Mouse (Mus musculus): ENCODE data around the gene Ubtd2.

The Ubtd2 gene

GRCm38 (mm10) chr11:32454800-32455506 is at the start of gene Ubtd2:
TSS of gene Ubtd2 (plus strand) at chr11:32455370.
- peak; percentile 97 to 98 for DNase-seq (ENCODE audit: low spot score in 2 of 2)

GRCm38 (mm10) chr11:32407863-32408262 is 47.3 kb upstream of the Ubtd2 start:
- no peak for DNase-seq (ENCODE audit: low spot score in 2 of 2)

GRCm38 (mm10) chr11:32409052-32409451 is 46.1 kb upstream of the Ubtd2 start:
- no peak for DNase-seq (ENCODE audit: low spot score in 2 of 2)

GRCm38 (mm10) chr11:32409823-32410562 is 45.2 kb upstream of the Ubtd2 start:
- no peak for DNase-seq (ENCODE audit: low spot score in 2 of 2)

GRCm38 (mm10) chr11:32420001-32420400 is 35.2 kb upstream of the Ubtd2 start:
- no peak for DNase-seq (ENCODE audit: low spot score in 2 of 2)

GRCm38 (mm10) chr11:32423311-32423710 is 31.9 kb upstream of the Ubtd2 start:
- DNase-seq (ENCODE audit: low spot score in 2 of 2), result no peak

- no peak for DNase-seq (ENCODE audit: low spot score in 2 of 2)
Measured at GRCm38 (mm10) chr11:32424600-32424999, 30.6 kb upstream of the Ubtd2 start.

GRCm38 (mm10) chr11:32425043-32425658 is 30.0 kb upstream of the Ubtd2 start:
- DNase-seq (ENCODE audit: low spot score in 2 of 2), result no peak

GRCm38 (mm10) chr11:32427537-32427936 is 27.6 kb upstream of the Ubtd2 start:
- no peak for DNase-seq (ENCODE audit: low spot score in 2 of 2)

GRCm38 (mm10) chr11:32435410-32436060 is 19.6 kb upstream of the Ubtd2 start:
- peak; percentile 59 to 64 for DNase-seq (ENCODE audit: low spot score in 2 of 2)

GRCm38 (mm10) chr11:32442576-32442975 is 12.6 kb upstream of the Ubtd2 start:
- DNase-seq (ENCODE audit: low spot score in 2 of 2), result no peak

GRCm38 (mm10) chr11:32444266-32444665 is 10.9 kb upstream of the Ubtd2 start:
- no peak for DNase-seq (ENCODE audit: low spot score in 2 of 2)

- no peak for DNase-seq (ENCODE audit: low spot score in 2 of 2)
Measured at GRCm38 (mm10) chr11:32445135-32445534, 10.0 kb upstream of the Ubtd2 start.

- no peak for DNase-seq (ENCODE audit: low spot score in 2 of 2)
Measured at GRCm38 (mm10) chr11:32445637-32446226, 9.4 kb upstream of the Ubtd2 start.

GRCm38 (mm10) chr11:32450216-32450615 is 5.0 kb upstream of the Ubtd2 start:
- DNase-seq (ENCODE audit: low spot score in 2 of 2), result peak in 1 of 2 experiments; percentile 19

- DNase-seq (ENCODE audit: low spot score in 2 of 2), result no peak
Measured at GRCm38 (mm10) chr11:32451306-32451705, 3.9 kb upstream of the Ubtd2 start.

- no peak for DNase-seq (ENCODE audit: low spot score in 2 of 2)
Measured at GRCm38 (mm10) chr11:32452745-32453144, 2.4 kb upstream of the Ubtd2 start.

- no peak for DNase-seq (ENCODE audit: low spot score in 2 of 2)
Measured at GRCm38 (mm10) chr11:32453353-32453915, 1.7 kb upstream of the Ubtd2 start.

- no peak for DNase-seq (ENCODE audit: low spot score in 2 of 2)
Measured at GRCm38 (mm10) chr11:32454231-32454799, 855 bp upstream of the Ubtd2 start.

GRCm38 (mm10) chr11:32455507-32456141 is 454 bp downstream of the Ubtd2 start:
- DNase-seq (ENCODE audit: low spot score in 2 of 2), result peak; percentile 24 to 35

GRCm38 (mm10) chr11:32456356-32456755 is 1.2 kb downstream of the Ubtd2 start:
- no peak for DNase-seq (ENCODE audit: low spot score in 2 of 2)

Measured in urinary bladder, postnatal 36 days (tissue).